Mouse (Mus musculus) induced T-regulatory cell, adult 2 months (primary cell): Measurements from ENCODE around the gene Fads3.

Experiments used
- DNase-seq: peaks from one replicate; pipeline ENCODE4 v3.0.0-alpha.2; 2012; ENCODE audit warnings: low read depth

Gene Fads3

GRCm38 (mm10) chr19:10053692-10054260 is 12.4 kb downstream of the Fads3 start:
- DNase-seq, result no peak

GRCm38 (mm10) chr19:10054361-10055075 is 13.1 kb downstream of the Fads3 start:
- no peak for DNase-seq

DNA sequence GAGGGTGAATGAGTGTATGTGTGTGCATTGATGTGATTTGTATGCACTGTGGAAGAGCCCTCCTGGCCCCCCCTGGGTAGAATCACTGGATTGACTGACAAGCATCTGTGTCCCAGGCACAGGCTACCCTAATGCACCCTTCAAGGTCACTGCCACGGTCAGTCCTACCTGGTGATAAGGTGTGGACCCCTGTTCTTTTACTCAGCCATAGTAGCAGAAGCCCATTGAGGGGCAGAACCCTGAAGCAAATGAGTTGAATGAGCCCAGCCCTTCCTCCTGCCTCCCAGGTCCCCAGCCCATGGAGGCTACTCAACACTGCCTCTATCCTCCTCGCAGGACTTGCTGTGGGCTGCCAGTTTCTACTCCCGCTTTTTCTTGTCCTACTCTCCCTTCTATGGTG is 13.9 kb downstream of the Fads3 start:
- no peak for DNase-seq

GRCm38 (mm10) chr19:10055783-10056660 is 14.7 kb downstream of the Fads3 start:
- no peak for DNase-seq

DNA sequence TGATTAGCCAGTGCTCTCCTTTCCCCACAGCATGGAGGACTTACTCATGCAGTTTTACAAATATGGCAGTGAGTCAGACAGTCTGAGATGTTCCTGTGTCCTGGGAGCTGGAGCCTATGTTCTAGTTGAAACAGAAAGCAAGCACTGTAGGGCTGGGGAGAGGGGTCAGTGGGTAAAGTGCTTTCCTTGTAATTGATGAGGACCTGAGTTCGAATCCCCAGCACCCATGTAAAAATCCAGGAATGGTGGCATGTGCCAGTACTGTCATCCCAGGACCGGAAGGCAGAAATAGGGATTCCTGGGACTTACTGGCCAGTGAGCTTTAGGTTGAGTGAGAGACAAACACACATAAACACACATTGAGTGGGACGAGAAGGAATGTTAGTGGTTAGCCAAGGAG is 15.3 kb downstream of the Fads3 start:
- no peak for DNase-seq

GRCm38 (mm10) chr19:10057486-10058351 is 16.4 kb downstream of the Fads3 start:
- no peak for DNase-seq

GRCm38 (mm10) chr19:10058352-10058825 is 17.0 kb downstream of the Fads3 start:
- DNase-seq, result no peak

GRCm38 (mm10) chr19:10058876-10059427 is 17.6 kb downstream of the Fads3 start:
- DNase-seq, result no peak

GRCm38 (mm10) chr19:10059911-10060567 is 18.7 kb downstream of the Fads3 start:
- DNase-seq, result peak; percentile 32

GRCm38 (mm10) chr19:10060783-10061590 is 19.6 kb downstream of the Fads3 start:
- DNase-seq, result no peak

DNA sequence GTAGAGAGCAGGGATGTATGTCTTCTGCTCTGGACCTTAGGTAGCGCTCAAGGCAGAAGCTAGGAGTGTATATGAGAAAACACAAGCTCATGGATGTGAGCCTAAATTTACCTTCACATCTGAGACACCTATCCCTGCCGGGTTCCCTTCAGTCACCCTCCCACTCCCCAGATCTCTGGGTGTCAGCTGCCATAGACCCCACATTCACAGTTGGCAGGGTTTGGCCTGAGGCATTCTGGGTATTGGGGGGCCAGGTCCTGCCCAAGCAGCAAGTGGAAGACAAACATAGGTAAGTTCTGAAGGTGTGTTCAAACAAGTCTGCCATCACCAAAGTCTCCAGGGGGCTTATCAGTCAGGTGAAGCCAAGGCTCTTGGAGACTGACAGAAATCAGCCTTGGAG is 20.3 kb downstream of the Fads3 start:
- no peak for DNase-seq

GRCm38 (mm10) chr19:10062292-10062691 is 20.9 kb downstream of the Fads3 start:
- DNase-seq, result no peak

DNA sequence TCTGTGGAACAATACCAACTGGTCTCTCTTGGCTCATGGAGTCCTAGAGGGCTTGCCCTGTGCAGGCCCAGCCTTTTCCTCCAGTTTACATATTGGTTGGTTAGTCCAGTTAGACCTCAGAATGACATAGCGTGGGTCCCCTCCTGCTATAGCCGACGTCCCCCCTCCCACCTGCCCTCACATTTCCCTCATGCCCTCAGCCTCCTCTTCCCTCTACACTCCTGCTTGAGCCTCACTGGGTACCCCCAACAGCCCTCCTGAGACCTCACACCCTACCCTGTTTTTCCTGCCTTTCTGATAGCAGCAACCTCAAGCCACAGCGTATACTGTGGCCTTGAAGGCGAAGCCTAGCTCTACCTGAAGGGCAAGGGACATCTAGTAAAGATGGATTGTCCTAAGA is 21.5 kb downstream of the Fads3 start:
- DNase-seq, result no peak

DNA sequence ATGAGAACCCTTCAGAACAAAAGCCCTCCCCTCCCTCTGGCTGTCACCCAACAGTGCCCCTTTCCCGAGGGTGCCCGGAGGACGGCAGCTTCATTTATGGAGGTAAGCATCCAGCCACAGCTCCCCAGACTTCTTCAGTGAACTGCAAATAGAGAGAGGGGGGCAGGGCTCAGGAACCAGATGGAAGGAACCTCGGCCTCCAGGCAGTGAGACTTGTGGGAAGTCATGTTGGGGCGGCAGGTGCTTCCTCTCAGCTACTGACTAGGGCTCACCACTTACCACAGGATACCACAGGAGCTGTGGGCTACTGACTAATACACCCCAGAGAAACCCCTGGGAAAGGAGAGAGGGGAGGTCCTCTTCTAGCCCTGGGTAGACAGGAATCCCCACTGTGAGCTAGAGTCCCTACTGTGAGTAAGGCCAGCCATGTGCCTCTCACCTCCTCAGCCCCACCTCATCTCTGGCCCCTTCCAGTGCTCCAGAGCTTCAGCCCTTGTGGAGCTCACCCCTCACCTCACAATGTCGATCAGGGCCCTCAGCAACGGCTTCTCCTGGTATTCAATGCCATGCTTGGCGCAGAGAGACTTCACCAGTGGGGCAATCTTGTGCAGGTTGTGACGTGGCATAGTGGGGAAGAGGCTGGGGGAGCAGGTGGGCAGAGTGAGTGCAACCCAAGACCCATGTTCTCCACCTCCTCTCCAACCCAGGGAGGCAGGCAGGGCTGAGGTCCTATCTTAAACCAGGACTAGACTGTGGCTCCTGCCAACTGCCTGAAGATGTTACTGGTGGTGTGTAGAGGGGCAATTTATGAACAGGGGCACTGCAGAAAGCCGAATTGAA is 23.0 kb downstream of the Fads3 start:
- DNase-seq, result no peak

- no peak for DNase-seq
Measured at GRCm38 (mm10) chr19:10065465-10066188, 24.3 kb downstream of the Fads3 start.

- no peak for DNase-seq
Measured at GRCm38 (mm10) chr19:10066189-10066500, 24.8 kb downstream of the Fads3 start.

GRCm38 (mm10) chr19:10066502-10066901 is 25.1 kb downstream of the Fads3 start:
- no peak for DNase-seq

GRCm38 (mm10) chr19:10067701-10068100 is 26.3 kb downstream of the Fads3 start:
- no peak for DNase-seq
